Mouse (Mus musculus) mouse embryonic stem cell (cell line): ENCODE results near the gene Pik3r5.

ENCODE experiments used
- in situ Hi-C, 2 experiments: fragments of 300-500 bp; cut with MboI; formaldehyde crosslinking; loops; 1 replicate in 1 of 2; 3 replicates in 1 of 2; pipeline ENCODE4 v1.14.3; 2019 to 2020; ENCODE audit warnings: low sequenced_read_pairs in 2 of 2, low pct_unique_long_range_greater_than_20kb in 1 of 2, mixed read lengths in 1 of 2; ENCODE audit not compliant: unreplicated experiment in 1 of 2

The Pik3r5 gene

GRCm38 (mm10) chr11:68436376-68436775 is 4.5 kb downstream of the Pik3r5 start:
- in situ Hi-C loops: loop anchor here in 1 of 2 experiments (5.0 kb wide), 1 partner anchor 41 kb away; no protein-coding TSS in a partner anchor

- in situ Hi-C loops: no loop called here
Observed at GRCm38 (mm10) chr11:68440100-68440499, 8.2 kb downstream of the Pik3r5 start.

- in situ Hi-C loops: no loop called here
Observed at GRCm38 (mm10) chr11:68440965-68441364, 9.0 kb downstream of the Pik3r5 start.

- in situ Hi-C loops: no loop called here
Observed at GRCm38 (mm10) chr11:68442346-68442745, 10.4 kb downstream of the Pik3r5 start.

DNA sequence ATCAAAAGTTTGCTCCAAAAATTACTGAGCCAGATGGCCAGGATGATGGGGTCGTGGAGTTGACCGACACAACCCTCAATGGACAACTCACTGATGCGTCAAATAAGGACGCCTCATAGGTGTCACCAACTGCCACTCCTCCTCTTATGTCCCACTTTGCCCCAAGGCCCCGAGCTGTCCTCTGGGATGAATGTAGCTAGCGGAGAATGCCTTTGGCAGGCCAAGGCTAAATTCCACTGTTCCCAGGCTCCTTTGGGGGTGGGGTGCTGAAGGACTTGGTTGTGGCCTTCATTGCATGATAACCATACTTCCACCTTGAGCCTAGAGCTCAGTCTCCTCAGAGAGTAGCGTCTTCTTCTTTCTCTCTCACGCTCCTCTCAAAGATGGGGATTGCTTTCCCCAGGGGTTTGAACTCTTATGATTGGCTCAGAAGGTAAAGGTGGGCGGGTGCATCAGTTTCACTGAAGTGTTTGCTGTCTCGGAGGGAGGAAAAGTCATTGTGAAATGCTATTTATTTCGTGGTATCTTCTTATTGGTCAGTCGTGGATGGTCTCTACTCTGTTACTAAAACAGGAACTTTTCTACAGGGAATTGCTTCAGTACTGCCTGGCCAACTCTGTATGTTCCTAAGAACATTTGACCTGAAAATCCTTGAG is 11.2 kb downstream of the Pik3r5 start:
- in situ Hi-C loops: no loop called here

DNA sequence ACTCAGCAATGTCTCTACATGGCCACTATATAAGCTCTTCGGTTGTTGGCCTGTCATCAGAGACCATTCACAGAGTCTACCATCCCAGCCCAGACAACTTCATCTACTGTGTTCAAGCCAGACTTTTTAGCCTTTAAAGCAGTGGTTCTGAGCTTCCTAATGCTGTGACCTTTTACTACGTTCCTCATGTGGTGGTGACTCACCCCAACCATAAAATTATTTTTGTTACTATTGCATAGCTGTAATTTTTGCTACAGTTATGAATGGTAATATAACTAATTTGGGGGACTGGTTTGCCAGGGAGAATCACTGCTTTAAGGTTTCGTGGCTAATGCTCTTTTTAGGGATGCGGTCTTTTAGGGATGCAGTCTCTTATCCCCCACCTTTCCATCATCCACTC is 14.0 kb downstream of the Pik3r5 start:
- in situ Hi-C loops: no loop called here

DNA sequence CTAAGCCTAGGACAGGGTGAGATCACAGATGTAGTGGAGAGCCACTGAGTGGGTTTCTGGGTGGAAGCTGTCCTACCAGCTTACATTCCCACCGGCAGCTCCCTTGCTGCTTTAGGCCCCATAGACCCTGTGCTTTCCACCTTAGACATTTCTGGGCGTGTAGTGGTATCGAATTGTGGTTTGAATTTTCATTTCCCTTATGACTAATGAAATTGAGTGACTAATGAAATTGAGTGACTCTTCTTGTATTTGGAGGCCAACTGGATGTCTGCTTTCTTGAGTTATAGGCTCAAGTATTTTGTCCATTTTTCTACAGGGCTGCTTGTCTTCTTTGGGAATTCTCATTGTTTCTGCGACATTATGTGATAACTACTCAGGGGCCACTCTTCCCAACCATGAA is 14.6 kb downstream of the Pik3r5 start:
- in situ Hi-C loops: no loop called here

GRCm38 (mm10) chr11:68447242-68447641 is 15.3 kb downstream of the Pik3r5 start:
- in situ Hi-C loops: no loop called here

DNA sequence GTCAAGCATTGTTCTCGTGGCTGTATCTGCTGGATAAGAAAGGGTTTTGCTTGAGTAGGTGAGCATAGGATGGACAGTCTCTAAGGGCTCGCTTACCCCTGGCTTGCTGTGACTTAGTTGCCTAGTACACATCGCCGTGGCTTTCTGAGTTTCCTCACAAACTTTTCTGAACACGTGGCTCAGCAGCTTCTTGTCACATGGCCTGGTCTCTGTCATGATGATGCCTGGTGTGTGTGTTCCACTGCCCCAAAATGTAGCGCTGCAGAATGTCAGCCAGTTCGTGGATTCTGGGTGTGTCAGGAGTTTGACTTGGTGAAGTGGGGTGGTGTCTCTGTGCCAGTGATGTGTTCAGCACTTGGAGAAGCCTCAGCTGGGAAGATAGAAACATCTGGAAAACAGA is 16.4 kb downstream of the Pik3r5 start:
- in situ Hi-C loops: no loop called here

- in situ Hi-C loops: no loop called here
Observed at GRCm38 (mm10) chr11:68451282-68451735, 19.4 kb downstream of the Pik3r5 start.

GRCm38 (mm10) chr11:68451747-68452405 is 20.0 kb downstream of the Pik3r5 start:
- in situ Hi-C loops: no loop called here

GRCm38 (mm10) chr11:68452740-68453139 is 20.8 kb downstream of the Pik3r5 start:
- in situ Hi-C loops: no loop called here

DNA sequence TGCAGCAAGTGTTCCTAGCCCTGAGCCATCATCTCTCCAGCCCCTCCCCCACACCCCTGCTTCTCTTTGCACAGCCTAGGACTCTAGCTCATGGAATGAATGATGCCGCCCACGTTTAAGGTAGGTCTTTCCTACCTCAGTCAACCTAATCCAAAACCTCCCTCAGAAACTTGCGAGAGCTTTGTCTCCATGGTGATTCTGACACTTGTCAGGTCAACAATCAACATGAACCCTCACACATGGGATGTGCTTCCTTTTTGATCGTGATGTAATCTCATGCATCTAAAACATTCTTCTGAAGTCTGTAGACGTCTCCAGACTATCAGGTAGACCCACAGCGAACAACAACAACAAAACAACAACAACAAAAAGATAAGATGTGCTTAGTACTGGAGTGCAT is 21.4 kb downstream of the Pik3r5 start:
- in situ Hi-C loops: no loop called here

DNA sequence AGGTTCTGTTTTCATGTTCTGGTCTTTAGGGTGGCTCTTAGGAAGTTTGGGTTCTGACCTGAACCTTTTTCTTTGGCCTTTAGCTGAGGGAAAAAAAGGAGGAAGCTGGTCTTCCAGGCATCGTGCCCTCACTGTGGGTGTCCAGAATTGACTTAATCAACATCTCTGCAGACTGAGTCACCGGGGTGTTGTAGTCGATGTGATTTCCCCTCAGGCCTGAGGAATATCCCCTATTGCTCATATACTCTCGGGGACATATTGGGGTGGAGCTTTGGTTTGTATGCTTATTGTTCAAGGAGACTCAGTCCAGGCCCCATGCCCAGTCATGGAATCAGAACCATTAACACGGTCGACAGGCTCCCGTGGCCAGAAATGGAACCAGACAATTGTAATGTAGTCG is 26.2 kb downstream of the Pik3r5 start:
- in situ Hi-C loops: no loop called here

DNA sequence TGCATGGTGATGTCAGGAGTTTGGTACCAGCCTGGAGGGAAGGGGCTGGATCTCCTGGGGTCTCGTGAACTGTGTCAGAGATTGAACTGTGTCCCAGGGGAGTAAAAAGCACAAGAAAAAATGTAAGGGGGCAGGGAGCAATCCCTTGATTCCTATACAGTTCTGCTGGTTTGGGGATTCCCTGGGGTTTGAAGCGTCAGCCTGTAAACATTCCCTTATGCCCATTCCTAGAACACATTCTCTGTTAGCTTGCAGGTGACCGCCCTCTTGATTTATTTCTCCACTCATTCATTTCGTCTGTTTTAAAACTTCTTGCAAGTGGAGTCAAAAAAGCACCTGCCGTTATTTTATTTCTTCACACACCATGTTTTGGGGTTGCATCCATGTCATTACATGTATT is 27.1 kb downstream of the Pik3r5 start:
- in situ Hi-C loops: no loop called here

DNA sequence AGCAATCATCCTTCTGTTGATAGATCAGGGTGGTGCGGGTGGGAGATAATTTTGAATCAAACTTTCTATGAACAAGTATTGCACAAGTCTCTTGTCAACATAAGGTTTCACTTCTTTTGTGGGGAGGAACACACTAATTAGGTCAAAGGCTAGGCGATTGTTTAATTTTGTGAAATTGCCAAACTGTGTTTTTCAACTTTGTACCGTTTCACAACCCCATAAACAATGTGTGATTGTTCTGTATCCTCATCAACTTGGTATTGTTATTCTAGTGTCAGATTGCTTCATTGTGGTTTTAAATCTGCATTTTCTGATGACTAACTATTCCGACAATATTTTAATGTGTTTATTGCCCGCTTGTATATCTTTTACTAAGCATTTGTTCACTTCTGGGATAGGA is 27.6 kb downstream of the Pik3r5 start:
- in situ Hi-C loops: no loop called here

- in situ Hi-C loops: no loop called here
Observed at GRCm38 (mm10) chr11:68462716-68463115, 30.8 kb downstream of the Pik3r5 start.

DNA sequence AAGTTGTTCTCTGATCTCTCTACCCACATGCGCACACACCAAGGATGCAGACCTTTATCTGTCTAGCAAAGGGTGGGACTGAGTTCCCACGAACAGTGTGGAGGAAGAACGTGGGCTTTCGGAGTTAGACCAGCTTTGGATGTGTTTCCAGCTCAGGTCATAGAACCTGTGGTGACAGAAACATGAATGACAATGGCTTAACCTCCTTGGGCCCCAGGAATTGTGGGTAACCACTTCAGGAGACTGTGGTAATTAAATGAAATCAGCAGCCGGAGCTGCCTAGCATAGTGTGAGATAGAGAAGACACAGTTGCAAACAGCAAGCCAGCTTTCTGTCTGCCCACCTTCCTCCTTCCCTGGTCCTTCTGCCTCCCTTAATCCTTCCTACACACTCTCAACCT is 32.3 kb downstream of the Pik3r5 start:
- in situ Hi-C loops: no loop called here

DNA sequence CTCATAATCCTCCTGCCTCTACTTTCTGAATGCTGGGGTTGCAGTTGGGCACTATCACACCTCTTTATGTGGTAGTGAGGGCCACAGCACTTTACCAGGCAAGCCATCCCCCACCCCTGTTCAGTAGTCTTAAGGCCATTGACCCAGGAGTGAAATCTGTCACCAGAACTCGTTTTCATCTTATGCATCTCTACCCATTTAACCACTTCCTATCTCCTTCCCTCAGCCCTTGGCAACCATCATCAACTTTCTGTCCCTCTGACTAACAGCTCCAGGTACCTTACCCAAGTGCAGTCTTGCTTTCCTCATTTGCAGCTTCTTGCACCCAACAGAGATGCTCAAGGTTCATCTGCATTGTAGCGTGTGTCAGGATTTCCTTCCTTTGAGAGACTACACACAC is 33.2 kb downstream of the Pik3r5 start:
- in situ Hi-C loops: no loop called here

- in situ Hi-C loops: no loop called here
Observed at GRCm38 (mm10) chr11:68467441-68467840, 35.5 kb downstream of the Pik3r5 start.
